Mouse (Mus musculus) gastrocnemius, postnatal 10 days (tissue): ENCODE results near the gene Apol11a. TPM values are rescaled to one million over a fixed set of nuclear protein-coding genes. Genes with fewer than 3 reads are reported as not detected.
"Not testable (repeated sequence)": the region's sequence is repeated elsewhere in the genome, so short reads cannot be mapped to it uniquely, and the experiment has no call there.

Experiments used
- DNase-seq: peaks from one replicate; pipeline ENCODE4 v3.0.0; 2021; ENCODE audit warnings: mixed read lengths
- long read RNA-seq, 2 experiments: library from polyadenylated mRNA; stranded (forward); transcript quantifications; one replicate each; pipeline ENCODE4 v2.0.0; 2021
- total RNA-seq, 2 experiments: library from RNA; stranded (reverse); gene quantifications; 2 replicates each; pipeline ENCODE4 v1.2.3; 2021

Apol11a gene
- total RNA-seq = not detected
- long read RNA-seq, experiment 1 = 0 reads
- long read RNA-seq, experiment 2 = 0 reads

GRCm38 (mm10) chr15:77507966-77508365 is at the start of gene Apol11a:
TSS of gene Apol11a (plus strand) at chr15:77508271.
- DNase-seq = not testable (repeated sequence)

GRCm38 (mm10) chr15:77474699-77475390 is 33.2 kb upstream of the Apol11a start:
- DNase-seq = not testable (repeated sequence)

- DNase-seq = not testable (repeated sequence)
These were observed 31.4 kb upstream of the Apol11a start, which contains the start of gene Apol10a for GRCm38 (mm10) chr15:77476693-77477092. TSS of gene Apol10a (plus strand) at chr15:77477047.

GRCm38 (mm10) chr15:77482140-77482794 is 25.8 kb upstream of the Apol11a start:
- DNase-seq = no peak

GRCm38 (mm10) chr15:77493181-77493580 is 14.9 kb upstream of the Apol11a start:
- DNase-seq = not testable (repeated sequence)

- DNase-seq = not testable (repeated sequence)
These were observed 13.4 kb upstream of the Apol11a start for GRCm38 (mm10) chr15:77494694-77495093.

- not testable (repeated sequence) for DNase-seq
These were observed 12.5 kb downstream of the Apol11a start for GRCm38 (mm10) chr15:77520596-77520995.

- peak; percentile 68 for DNase-seq
These were observed 15.2 kb downstream of the Apol11a start for GRCm38 (mm10) chr15:77523186-77523843.

GRCm38 (mm10) chr15:77533216-77533615 is 25.1 kb downstream of the Apol11a start, which contains the start of gene Apol7c:
TSS of gene Apol7c (minus strand) at chr15:77533316.
- no peak for DNase-seq

- DNase-seq = not testable (repeated sequence)
These were observed 31.1 kb downstream of the Apol11a start for GRCm38 (mm10) chr15:77539221-77539620.

GRCm38 (mm10) chr15:77561792-77562191 is 53.7 kb downstream of the Apol11a start, which contains the start of gene 1700025B11Rik:
TSS of gene 1700025B11Rik (minus strand) at chr15:77561892.
- no peak for DNase-seq

- DNase-seq = no peak
These were observed 55.1 kb downstream of the Apol11a start for GRCm38 (mm10) chr15:77563219-77563618.

Other genes starting within 250 kb of the Apol11a start
- gene Rbfox2, start 201.3 kb upstream of the Apol11a start, total RNA-seq = 100 to 1,000 TPM; 219 to 240 TPM
- under 1 TPM; 0.14 to 0.29 TPM for gene Apol7a, start 109.2 kb upstream of the Apol11a start, total RNA-seq
- not detected for gene Apol9a, start 97.1 kb upstream of the Apol11a start, total RNA-seq
- 1 to 10 TPM in 1 of 2 experiments, under 1 TPM in 1; 0.52 to 1.7 TPM for gene Apol7b, start 60.8 kb upstream of the Apol11a start, total RNA-seq
- not detected for gene Apol10a, start 31.2 kb upstream of the Apol11a start, total RNA-seq
- under 1 TPM in 1 of 2 experiments, not detected in 1; 0.12 TPM for gene Apol7c, start 25.0 kb downstream of the Apol11a start, total RNA-seq
- gene 1700025B11Rik, start 53.6 kb downstream of the Apol11a start, total RNA-seq = not detected
- under 1 TPM in 1 of 2 experiments, not detected in 1; 0.32 TPM for gene Apol10b, start 87.9 kb downstream of the Apol11a start, total RNA-seq
- not detected for gene Gm36245, start 91.0 kb downstream of the Apol11a start, total RNA-seq
- under 1 TPM in 1 of 2 experiments, not detected in 1; 0.18 TPM for gene Apol11b, start 135.0 kb downstream of the Apol11a start, total RNA-seq
- gene Apol7e, start 190.6 kb downstream of the Apol11a start, total RNA-seq = not detected
- not detected for gene Apol9b, start 220.8 kb downstream of the Apol11a start, total RNA-seq
- gene Apol8, start 248.7 kb downstream of the Apol11a start, total RNA-seq = under 1 TPM in 1 of 2 experiments, not detected in 1; 0.61 TPM